Mouse (Mus musculus) hematopoietic stem cell, adult 5-6 weeks (primary cell): ENCODE data around the gene Rasgrf2. TPM values are rescaled to one million over a fixed set of nuclear protein-coding genes. Genes with fewer than 3 reads are reported as not detected.

Source experiments
- ATAC-seq, 2 experiments: fragments of 125-278 bp in 1 of 2; replicated peaks in 1 of 2; 2 replicates each; pipeline ENCODE4 v1.8.0; 2016 to 2017; ENCODE audit warnings: inconsistent platforms in 2 of 2, mild to moderate bottlenecking in 2 of 2, moderate number of reproducible peaks in 2 of 2, low read depth in 1 of 2, moderate TSS enrichment in 1 of 2; ENCODE audit not compliant: low FRiP score in 2 of 2, poor library complexity in 2 of 2, severe bottlenecking in 2 of 2, insufficient read depth in 1 of 2, low TSS enrichment in 1 of 2
- total RNA-seq: library from RNA; stranded (forward); fragments of 172-1452, 232-1000 nt; gene quantifications from 2 replicates; pipeline ENCODE4 v1.2.3, GENCODE M21; 2017

Gene Rasgrf2
- total RNA-seq, 1 experiment from 2014 or later: not detected

GRCm38 (mm10) chr13:91917835-91918234 is 213.6 kb downstream of the Rasgrf2 start:
- ATAC-seq: no peak

- ATAC-seq: no peak
Observed at GRCm38 (mm10) chr13:91916308-91916707, 215.1 kb downstream of the Rasgrf2 start.

GRCm38 (mm10) chr13:91915582-91916239 is 215.7 kb downstream of the Rasgrf2 start:
- ATAC-seq: no peak

- ATAC-seq: peak; percentile 86 to 87
Observed at GRCm38 (mm10) chr13:91915192-91915581, 216.3 kb downstream of the Rasgrf2 start.

- no peak for ATAC-seq
Observed at GRCm38 (mm10) chr13:91911652-91912051, 219.8 kb downstream of the Rasgrf2 start.

GRCm38 (mm10) chr13:91911211-91911610 is 220.2 kb downstream of the Rasgrf2 start:
- no peak for ATAC-seq

GRCm38 (mm10) chr13:91908202-91908980 is 223.1 kb downstream of the Rasgrf2 start:
- ATAC-seq: peak; percentile 86 to 87

GRCm38 (mm10) chr13:91906338-91906737 is 225.1 kb downstream of the Rasgrf2 start:
- no peak for ATAC-seq

- ATAC-seq: no peak
Observed at GRCm38 (mm10) chr13:91896476-91896875, 235.0 kb downstream of the Rasgrf2 start.

- peak; percentile 59 to 64; a peak in 3 of 4 replicates for ATAC-seq
Observed at GRCm38 (mm10) chr13:91893132-91893531, 238.3 kb downstream of the Rasgrf2 start.

GRCm38 (mm10) chr13:91890031-91890619 is 241.3 kb downstream of the Rasgrf2 start:
- ATAC-seq: no peak

- no peak for ATAC-seq
Observed at GRCm38 (mm10) chr13:91884714-91885386, 246.6 kb downstream of the Rasgrf2 start.

- 0 out of 4 replicates have a peak, but pooled peaks have one; percentile 37 to 58 for ATAC-seq
Observed at GRCm38 (mm10) chr13:91881837-91882480, 249.5 kb downstream of the Rasgrf2 start.

GRCm38 (mm10) chr13:91880256-91880655 is 251.2 kb downstream of the Rasgrf2 start:
- ATAC-seq: no peak

GRCm38 (mm10) chr13:91877996-91878395 is 253.5 kb downstream of the Rasgrf2 start:
- no peak for ATAC-seq

- no peak for ATAC-seq
Observed at GRCm38 (mm10) chr13:91877350-91877749, 254.1 kb downstream of the Rasgrf2 start.

GRCm38 (mm10) chr13:91876741-91877349 is 254.6 kb downstream of the Rasgrf2 start, which contains the start of gene Ckmt2:
Ckmt2 (minus strand) TSS chr13:91876885.
- ATAC-seq: no peak
